Comparison of ENCODE assay signal across 7 mouse cellular contexts in genomic region chr4:140684141-140684871, GRCm38 (mm10). TPM values are rescaled to one million over a fixed set of nuclear protein-coding genes. Genes with fewer than 3 reads are reported as not detected.
DNase-seq lines count a peak whose midpoint lies in the region; ATAC-seq lines count a peak whose summit lies in the region.

No protein-coding gene starts in this region.

- no peaks in the 10 kb centered on the region for H3K27me3 ChIP-seq in heart, embryonic 16.5 days (ENCODE audit: control insufficient read depth, insufficient read depth, low read length)
- no peaks in the 10 kb centered on the region for H3K27me3 ChIP-seq in liver, embryonic 11.5 days (replicated peaks; ENCODE audit: control insufficient read depth, insufficient read depth, low read length)
- H3K27me3 ChIP-seq in midbrain, embryonic 16.5 days (ENCODE audit: control insufficient read depth, insufficient read depth, low read depth, low read length) = no peaks in the 10 kb centered on the region

- peak; percentile 49 for ATAC-seq in heart, embryonic 16.5 days (replicated peaks; ENCODE audit: extremely low read depth, insufficient read depth, low FRiP score)
- ATAC-seq in liver, embryonic 11.5 days (replicated peaks; ENCODE audit: low FRiP score) = peak; percentile 91
- 0 out of 2 replicates have a peak, but pooled peaks have one; percentile 39 for ATAC-seq in midbrain, embryonic 16.5 days

- peaks cover 15% of the 10 kb centered on the region for H3K4me1 ChIP-seq in heart, embryonic 16.5 days (ENCODE audit: control insufficient read depth, insufficient read depth, low read length)
- peaks cover 32% of the 10 kb centered on the region for H3K4me1 ChIP-seq in liver, embryonic 11.5 days (replicated peaks; ENCODE audit: control insufficient read depth, insufficient read depth, low read length)
- H3K4me1 ChIP-seq in midbrain, embryonic 16.5 days (ENCODE audit: control insufficient read depth, insufficient read depth, low read length) = peaks cover 10% of the 10 kb centered on the region

- peak overlapping the region; percentile 10; the same call in 1 of the 2 replicates for H3K4me3 ChIP-seq in heart, embryonic 16.5 days (ENCODE audit: low read length)
- H3K4me3 ChIP-seq in liver, embryonic 11.5 days (ENCODE audit: low read depth, low read length) = peak overlapping the region; percentile 35
- no peak overlapping the region for H3K4me3 ChIP-seq in midbrain, embryonic 16.5 days (ENCODE audit: low read depth, low read length)

- 5% methylated on average over 16 of the region's 16 CpGs for WGBS in heart, embryonic 16.5 days
- 3% methylated on average over 16 of the region's 16 CpGs for WGBS in liver, embryonic 11.5 days
- 17% methylated on average over 16 of the region's 16 CpGs for WGBS in midbrain, embryonic 16.5 days

- peak overlapping the region; percentile 52 for H3K4me2 ChIP-seq in heart, embryonic 16.5 days (ENCODE audit: low read depth, low read length)
- H3K4me2 ChIP-seq in liver, embryonic 11.5 days = peak overlapping the region; percentile 55
- peak overlapping the region; percentile 21 for H3K4me2 ChIP-seq in midbrain, embryonic 16.5 days (ENCODE audit: low read length)

- no peaks in the 10 kb centered on the region for H3K36me3 ChIP-seq in heart, embryonic 16.5 days (ENCODE audit: control insufficient read depth, insufficient read depth)
- H3K36me3 ChIP-seq in liver, embryonic 11.5 days (ENCODE audit: control insufficient read depth, insufficient read depth, low read length) = no peaks in the 10 kb centered on the region
- no peaks in the 10 kb centered on the region for H3K36me3 ChIP-seq in midbrain, embryonic 16.5 days (ENCODE audit: control insufficient read depth, insufficient read depth, low read length)

- no peak overlapping the region for H3K9ac ChIP-seq in heart, embryonic 16.5 days (ENCODE audit: low read length)
- peak overlapping the region; percentile 52 for H3K9ac ChIP-seq in liver, embryonic 11.5 days (ENCODE audit: low read depth, low read length)
- H3K9ac ChIP-seq in midbrain, embryonic 16.5 days (ENCODE audit: low read depth, low read length) = no peak overlapping the region

- H3K9me3 ChIP-seq in heart, embryonic 16.5 days (replicated peaks; ENCODE audit: control insufficient read depth, low read length) = no peaks in the 10 kb centered on the region
- H3K9me3 ChIP-seq in liver, embryonic 11.5 days (ENCODE audit: control insufficient read depth, low read length) = no peaks in the 10 kb centered on the region
- H3K9me3 ChIP-seq in midbrain, embryonic 16.5 days (replicated peaks; ENCODE audit: control insufficient read depth, low read length, poor library complexity, severe bottlenecking) = no peaks in the 10 kb centered on the region

- peak; percentile 61 for DNase-seq in NIH3T3 (ENCODE audit: low read depth)
- DNase-seq in embryo, embryonic 11 days = peak; percentile 85
- peak; percentile 80 for DNase-seq in liver, embryonic 11.5 days (ENCODE audit: low spot score)
- DNase-seq in frontal cortex, postnatal 36 days (ENCODE audit: low spot score in 2 of 2) = no peak
- no peak for DNase-seq in cerebellum, postnatal 25 days

- H3K27ac ChIP-seq in heart, embryonic 16.5 days (ENCODE audit: low read length) = peak overlapping the region; percentile 50
- H3K27ac ChIP-seq in liver, embryonic 11.5 days (ENCODE audit: low read depth, low read length) = peak overlapping the region; percentile 92
- H3K27ac ChIP-seq in midbrain, embryonic 16.5 days (ENCODE audit: low read length) = no peak overlapping the region

RNA-seq across cellular contexts. Expression of gene Rcc2, which starts 16.0 kb away (rescaled TPM):
- polyA plus RNA-seq in heart, embryonic 16.5 days (2015; fragmentation: Nextera tagmentation; extraction: Ambion mirVana) = 8.6 and 9.4 TPM in 2 replicates
- 66.7 and 74.5 TPM in 2 replicates for polyA plus RNA-seq in liver, embryonic 11.5 days (2014; fragmentation: Nextera tagmentation; extraction: Ambion mirVana)
- polyA plus RNA-seq in midbrain, embryonic 16.5 days (2015; fragmentation: Nextera tagmentation; extraction: Ambion mirVana) = 9.7 and 11.5 TPM in 2 replicates

RNA-seq across cellular contexts. Expression of gene Arhgef10l, which starts 18.5 kb away (rescaled TPM):
- 18.6 TPM in 2 replicates for polyA plus RNA-seq in heart, embryonic 16.5 days (2015; fragmentation: Nextera tagmentation; extraction: Ambion mirVana)
- 5.0 and 6.7 TPM in 2 replicates for polyA plus RNA-seq in liver, embryonic 11.5 days (2014; fragmentation: Nextera tagmentation; extraction: Ambion mirVana)
- 24.5 and 27.8 TPM in 2 replicates for polyA plus RNA-seq in midbrain, embryonic 16.5 days (2015; fragmentation: Nextera tagmentation; extraction: Ambion mirVana)

RNA-seq across cellular contexts. Expression of gene Padi6, which starts 58.1 kb away (rescaled TPM):
- polyA plus RNA-seq in heart, embryonic 16.5 days (2015; fragmentation: Nextera tagmentation; extraction: Ambion mirVana) = 0.27 and 0.35 TPM in 2 replicates
- polyA plus RNA-seq in liver, embryonic 11.5 days (2014; fragmentation: Nextera tagmentation; extraction: Ambion mirVana) = not detected in 2 replicates
- polyA plus RNA-seq in midbrain, embryonic 16.5 days (2015; fragmentation: Nextera tagmentation; extraction: Ambion mirVana) = not detected in 2 replicates

Comparison
In these comparisons a context has a peak if more than half of its experiments do, and no peak if none do; other contexts are left out.
1. DNase-seq: peak in NIH3T3 (single experiment), embryo, embryonic 11 days (single experiment) and liver, embryonic 11.5 days (single experiment); none in frontal cortex, postnatal 36 days (0 of 2) and cerebellum, postnatal 25 days (0 of 2).
2. ATAC-seq: peak in every context shown above with its lines; median percentile 91 in liver, embryonic 11.5 days; 49 in heart, embryonic 16.5 days; 39 in midbrain, embryonic 16.5 days.
3. Peak in every context shown above with its lines, with median percentiles within 50 percentile points of each other: H3K4me2 ChIP-seq.